Mouse (Mus musculus): ENCODE measurements at regions not wholly inside any gene's neighbourhood (a gene's known extent, or its start where the extent isn't known, plus 50 kb on each side); places are given as distances from the start of the nearest gene placed in this dataset.

- TF ChIP-seq CTCF (IDR thresholded peaks at IDR 0.05; ENCODE audit: low read depth) (no peak), EP300 (optimal IDR thresholded peaks at IDR 0.05) (no peak)
Observed at GRCm38 (mm10) chr13:70418156-70418555, 219.3 kb downstream of the Ice1 start.

All from stomach, postnatal 0 days (tissue).